Mouse (Mus musculus): ENCODE data around the gene Ciita. TPM values are rescaled to one million over a fixed set of nuclear protein-coding genes. Genes with fewer than 3 reads are reported as not detected.

The Ciita gene
- polyA plus RNA-seq (2017; shearing (Covaris generic)): 1 to 10 TPM; 1.3 to 4.3 TPM

DNA sequence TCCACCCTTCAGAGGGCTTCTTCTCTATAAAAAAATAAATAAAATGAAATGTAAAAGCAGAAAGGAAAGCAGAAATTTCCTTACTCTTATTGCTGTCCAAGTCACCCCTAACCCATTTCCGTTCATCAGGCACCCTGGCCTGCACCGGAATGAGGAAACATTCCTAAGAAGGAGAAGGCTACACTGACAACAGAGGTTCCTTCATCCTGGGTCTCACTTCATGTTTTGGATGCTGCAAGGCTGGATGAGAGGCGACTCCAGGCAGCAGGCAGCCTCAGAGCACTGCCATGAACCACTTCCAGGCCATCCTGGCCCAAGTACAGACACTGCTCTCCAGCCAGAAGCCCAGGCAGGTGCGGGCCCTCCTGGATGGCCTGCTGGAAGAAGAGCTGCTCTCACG lies at the start of gene Ciita:
Ciita (plus strand) TSS at position 203 of the 400 bp plus-strand sequence.
- no peak for ATAC-seq

GRCm38 (mm10) chr16:10431911-10432310 lies 47.9 kb upstream of the Ciita start:
- ATAC-seq: no peak

DNA sequence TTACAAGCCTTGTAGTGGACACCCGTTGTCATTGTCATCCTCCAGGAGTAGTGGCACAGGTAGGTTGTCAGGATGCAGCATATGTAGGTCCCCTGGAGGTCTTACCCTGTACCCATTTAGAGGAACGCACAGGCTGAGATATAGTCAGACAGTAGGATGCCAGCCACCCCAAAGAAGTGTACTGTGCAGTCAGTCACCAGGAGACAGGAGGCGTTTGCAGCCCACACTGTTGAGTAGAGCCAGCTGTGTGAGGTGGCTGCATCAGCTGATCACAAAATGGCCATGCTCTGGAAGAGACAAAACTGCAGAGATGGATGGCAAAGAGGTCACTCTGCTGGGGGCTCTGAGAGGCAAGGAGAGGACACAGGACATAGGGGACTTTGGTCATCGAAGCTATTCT lies 47.5 kb upstream of the Ciita start:
- ATAC-seq: no peak

DNA sequence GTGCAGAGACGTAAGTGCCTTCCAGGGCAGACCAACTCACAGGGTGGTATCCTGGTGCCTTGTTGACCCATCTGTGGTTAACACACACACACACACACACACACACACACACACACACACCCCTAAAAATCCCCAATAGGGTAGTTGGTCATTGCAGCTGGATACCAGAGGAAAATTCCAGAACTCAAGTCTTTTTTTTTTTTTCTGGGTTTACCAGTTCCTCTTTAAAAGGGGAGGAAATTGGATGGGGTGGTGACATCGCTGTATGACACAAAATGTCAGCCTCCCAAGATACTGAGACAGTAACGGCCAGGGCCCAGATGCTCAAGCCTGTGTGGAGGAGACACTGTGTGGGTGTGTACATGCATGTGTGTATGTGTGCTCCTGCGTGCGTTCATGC lies 46.5 kb upstream of the Ciita start:
- no peak for ATAC-seq

- ATAC-seq: no peak
Observed at GRCm38 (mm10) chr16:10436166-10436565, 43.7 kb upstream of the Ciita start.

DNA sequence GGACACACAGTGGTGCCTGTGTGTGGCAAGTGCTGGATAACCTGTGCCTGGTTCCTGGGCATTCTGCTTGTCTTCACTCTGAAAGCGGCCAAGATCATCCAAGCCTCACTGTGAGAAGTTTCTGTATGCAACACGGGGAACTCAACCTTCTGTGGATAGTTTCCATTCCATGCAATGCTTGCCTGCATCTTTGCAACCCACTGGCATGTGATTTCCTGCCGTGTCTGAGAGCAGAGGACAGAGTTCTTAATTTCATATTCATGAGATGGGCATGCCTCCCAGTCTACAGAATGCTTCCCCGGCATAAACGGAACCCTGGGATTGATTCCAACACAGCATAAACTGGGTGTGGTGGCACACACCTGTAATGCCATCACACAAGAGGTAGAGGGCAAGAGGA lies 41.8 kb upstream of the Ciita start:
- ATAC-seq: no peak

DNA sequence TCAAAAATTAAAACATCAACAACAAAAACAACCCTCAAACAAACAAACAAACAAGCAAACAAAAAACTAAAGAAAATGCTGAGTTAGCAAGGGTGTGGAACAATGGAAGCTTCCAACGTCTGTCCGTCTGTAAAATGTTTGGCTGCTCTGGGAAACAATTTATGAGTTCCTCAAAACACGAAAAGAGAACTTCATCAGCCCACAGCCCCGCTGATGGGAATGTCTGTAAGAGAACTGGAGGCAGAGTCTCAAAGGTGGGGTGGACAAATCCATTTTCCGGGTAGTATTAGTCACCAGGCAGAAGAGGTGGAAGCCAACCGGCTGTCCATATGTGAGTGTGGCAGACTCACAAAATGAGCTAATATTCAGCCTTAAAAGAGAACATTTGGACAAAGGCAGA lies 38.5 kb upstream of the Ciita start:
- ATAC-seq: no peak

- ATAC-seq: no peak
Observed at GRCm38 (mm10) chr16:10441761-10442160, 38.1 kb upstream of the Ciita start.

- ATAC-seq: no peak
Observed at GRCm38 (mm10) chr16:10443723-10444122, 36.1 kb upstream of the Ciita start.

GRCm38 (mm10) chr16:10446573-10447263 lies 33.1 kb upstream of the Ciita start:
- ATAC-seq: no peak

- ATAC-seq: no peak
Observed at GRCm38 (mm10) chr16:10447264-10447594, 32.6 kb upstream of the Ciita start, which contains the start of gene Tvp23a. Gene Tvp23a, minus strand, starts transcription at chr16:10447362.

- ATAC-seq: no peak
Observed at GRCm38 (mm10) chr16:10447781-10448180, 32.1 kb upstream of the Ciita start.

DNA sequence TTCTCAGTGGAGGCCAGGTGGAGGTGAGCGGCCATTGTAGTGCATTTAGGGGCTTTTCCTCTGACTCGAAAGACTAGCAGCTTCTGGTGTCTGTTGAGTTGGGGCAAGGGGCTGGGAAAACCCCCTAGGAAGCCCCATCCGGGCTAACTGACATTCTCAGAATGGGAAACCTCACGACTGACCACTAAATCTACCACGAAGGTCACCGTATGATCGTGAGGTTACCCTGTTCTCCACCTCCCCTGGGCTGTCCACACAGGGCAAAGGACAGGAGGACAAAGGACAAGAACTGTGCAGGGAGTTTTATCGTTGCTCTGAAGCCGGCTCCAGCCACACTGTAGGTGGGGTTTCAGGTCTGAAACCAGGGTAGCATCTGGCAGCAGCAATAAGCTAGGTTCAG lies 30.9 kb upstream of the Ciita start:
- ATAC-seq: no peak

DNA sequence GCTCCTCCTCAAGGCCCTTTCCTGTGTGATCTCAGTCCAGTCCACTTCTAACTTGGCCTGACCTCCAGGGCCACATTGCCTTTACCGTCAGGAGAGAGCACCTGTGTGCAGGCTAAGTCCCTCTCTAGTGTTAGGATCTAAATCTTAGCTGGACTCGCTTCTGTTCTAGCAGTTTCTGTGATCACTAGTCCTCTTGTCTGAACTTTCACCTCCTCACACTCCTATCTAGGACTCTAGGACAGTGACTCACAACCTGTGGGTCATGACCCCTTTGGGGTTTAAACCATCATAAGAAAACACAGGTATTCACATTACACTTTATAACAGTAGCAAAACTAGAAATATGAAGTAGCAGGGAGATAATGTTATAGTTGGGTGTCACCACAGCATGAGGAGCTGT lies 28.0 kb upstream of the Ciita start:
- ATAC-seq: no peak

GRCm38 (mm10) chr16:10452445-10452896 lies 27.4 kb upstream of the Ciita start:
- ATAC-seq: no peak

GRCm38 (mm10) chr16:10453872-10454582 lies 25.8 kb upstream of the Ciita start:
- no peak for ATAC-seq

DNA sequence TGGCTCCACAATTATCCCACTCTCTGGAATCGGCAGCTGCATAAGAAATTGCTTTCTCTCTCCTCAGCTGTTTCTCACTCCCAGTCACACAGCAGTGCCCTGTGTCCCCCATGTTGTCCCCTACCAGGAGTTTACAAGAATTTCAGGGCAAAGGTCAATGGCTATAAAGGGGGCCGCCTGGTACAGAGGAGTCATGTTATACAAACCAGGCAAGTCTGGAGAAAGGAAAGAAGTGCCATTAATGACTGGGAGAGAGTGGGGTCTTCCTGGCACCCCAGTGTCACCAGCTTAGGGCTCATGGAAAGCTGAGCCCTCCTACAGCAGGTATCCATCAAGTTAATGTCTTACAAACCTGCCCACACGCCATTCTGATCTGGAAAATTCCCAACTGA lies 25.3 kb upstream of the Ciita start:
- ATAC-seq: no peak

GRCm38 (mm10) chr16:10460188-10460587 lies 19.7 kb upstream of the Ciita start:
- no peak for ATAC-seq

- no peak for ATAC-seq
Observed at GRCm38 (mm10) chr16:10461178-10461577, 18.7 kb upstream of the Ciita start.

DNA sequence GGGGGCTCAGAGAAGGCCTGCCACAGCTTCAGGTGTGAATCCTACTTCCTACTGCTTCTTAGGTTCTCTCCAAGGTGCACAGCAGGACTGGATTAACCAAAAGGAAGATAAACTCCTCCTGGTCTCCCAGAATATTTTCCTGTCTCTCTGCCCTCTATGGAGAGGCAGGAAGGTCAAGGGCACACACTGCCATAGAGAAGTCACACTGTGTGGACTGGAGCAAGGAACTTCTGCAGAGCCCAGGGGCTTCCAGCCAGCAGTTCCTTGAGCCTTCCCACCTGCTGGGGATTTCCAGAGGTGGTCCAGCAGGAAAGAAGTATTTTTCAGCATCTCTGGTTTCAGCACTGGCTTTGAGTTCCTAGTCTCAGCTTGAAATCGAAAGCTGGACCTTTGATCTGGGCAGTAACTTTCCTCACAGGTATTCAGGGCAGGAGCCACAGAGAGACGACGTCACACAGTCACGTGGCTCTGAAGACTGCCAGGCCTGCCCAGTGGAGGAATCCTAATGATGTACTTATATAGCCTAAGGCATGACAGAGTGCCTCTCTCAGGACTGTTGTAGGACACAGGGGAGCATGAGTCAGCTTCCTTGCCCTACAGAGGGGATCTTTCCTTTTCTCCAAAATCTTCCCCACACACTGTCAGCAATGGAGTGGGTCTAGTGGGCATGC lies 14.7 kb upstream of the Ciita start:
- no peak for ATAC-seq

DNA sequence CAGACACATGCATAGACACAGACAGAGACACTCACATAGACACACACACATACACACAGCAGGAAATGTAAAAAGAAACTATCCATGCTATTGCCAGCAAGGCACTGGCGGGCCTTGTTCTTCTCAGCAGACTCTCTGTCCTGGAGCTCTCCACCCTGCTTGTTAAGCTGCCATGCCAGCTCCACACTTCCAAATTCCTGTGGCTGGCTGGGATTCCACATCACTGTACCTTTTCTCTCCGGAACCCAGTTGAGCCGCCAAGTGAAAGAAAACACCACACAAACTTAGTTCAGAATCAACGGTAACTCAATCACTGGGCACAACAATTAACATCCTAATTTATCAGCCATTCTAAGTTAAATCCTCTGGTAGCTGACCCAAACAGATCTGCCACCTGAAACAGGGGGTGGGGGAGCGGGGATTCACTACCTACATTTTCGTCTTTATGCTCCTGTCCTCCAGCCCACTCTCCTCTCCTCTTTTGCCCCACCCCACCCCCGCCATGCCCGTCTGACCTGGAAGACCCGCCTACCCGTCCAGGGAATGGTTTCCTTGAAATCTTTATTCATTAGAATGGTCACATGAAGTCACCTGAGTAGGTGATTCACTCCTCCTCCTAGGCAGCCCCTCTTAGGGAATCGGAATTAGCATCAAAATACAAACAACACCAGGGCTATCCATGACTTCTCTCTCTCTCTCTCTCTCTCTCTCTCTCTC lies 12.3 kb upstream of the Ciita start:
- no peak for ATAC-seq

DNA sequence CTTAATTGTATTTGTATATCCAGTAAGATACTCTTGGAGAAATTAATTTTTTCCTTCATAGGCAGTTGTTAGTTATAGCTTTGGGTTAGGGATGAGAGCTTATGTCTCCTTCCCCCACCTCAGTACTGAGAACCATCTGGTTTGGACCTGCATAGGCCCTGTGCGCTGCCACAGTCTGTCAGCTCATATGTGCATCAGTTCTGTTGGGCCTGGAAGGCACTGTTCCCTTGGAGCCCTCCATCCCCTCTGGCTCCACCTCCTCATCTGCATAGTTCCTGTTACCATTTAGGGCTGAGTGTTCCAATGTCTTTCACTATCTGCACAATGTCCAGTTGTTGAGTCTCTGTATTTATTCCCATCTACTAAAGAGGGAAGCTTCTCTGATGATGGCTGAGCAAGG lies 11.7 kb upstream of the Ciita start:
- ATAC-seq: no peak

- no peak for ATAC-seq
Observed at GRCm38 (mm10) chr16:10471950-10472349, 7.9 kb upstream of the Ciita start.

Data from activated CD4-positive, CD25-positive, alpha-beta regulatory T cell, adult 4 months (primary cell).